Mouse (Mus musculus): Measurements from ENCODE around the gene Osbpl7. TPM values are rescaled to one million over a fixed set of nuclear protein-coding genes. Genes with fewer than 3 reads are reported as not detected.

Osbpl7 gene
- polyA plus RNA-seq, 1 experiment from 2014 or later, result 6.6 TPM

DNA sequence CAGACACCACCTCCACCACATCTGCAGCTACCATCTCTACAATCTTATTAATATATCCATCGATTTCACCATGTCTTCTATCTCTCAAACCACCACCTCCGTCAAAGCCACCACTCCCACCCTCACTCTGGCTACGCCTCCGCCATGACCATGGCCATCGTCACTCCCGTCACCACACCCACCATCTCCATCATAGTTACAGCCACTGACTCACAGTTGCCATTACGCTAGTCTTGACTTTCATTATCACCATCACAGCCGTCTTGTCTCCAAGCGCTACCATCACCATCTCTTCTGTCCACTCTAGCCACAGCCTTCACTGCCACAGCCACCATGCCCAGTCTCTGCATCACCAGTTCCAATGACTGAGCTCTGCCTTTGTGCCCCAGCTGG lies 53.7 kb downstream of the Osbpl7 start:
- DNase-seq (ENCODE audit: low spot score) (no peak), ATAC-seq (replicated peaks; ENCODE audit: low FRiP score, low read depth) (no peak)
- Histone ChIP-seq H3K4me3 (replicated peaks; ENCODE audit: low read depth, low read length) (no peak overlapping the region), H3K36me3 (ENCODE audit: insufficient read depth, low read length) (no peaks in the 10 kb centered on the region), H3K9me3 (replicated peaks; ENCODE audit: low read length) (no peaks in the 10 kb centered on the region), H3K4me2 (ENCODE audit: low read length) (no peak overlapping the region), H3K4me1 (replicated peaks; ENCODE audit: insufficient read depth, low read length) (no peaks in the 10 kb centered on the region), H3K27ac (no peak overlapping the region), H3K27me3 (ENCODE audit: insufficient read depth, low read length) (no peaks in the 10 kb centered on the region), H3K9ac (ENCODE audit: low read depth, low read length) (no peak overlapping the region)
- no peak for TF ChIP-seq CTCF (IDR thresholded peaks at IDR 0.05; ENCODE audit: low read depth)
- WGBS, result 95% methylated on average over 9 of the region's 9 CpGs

DNA sequence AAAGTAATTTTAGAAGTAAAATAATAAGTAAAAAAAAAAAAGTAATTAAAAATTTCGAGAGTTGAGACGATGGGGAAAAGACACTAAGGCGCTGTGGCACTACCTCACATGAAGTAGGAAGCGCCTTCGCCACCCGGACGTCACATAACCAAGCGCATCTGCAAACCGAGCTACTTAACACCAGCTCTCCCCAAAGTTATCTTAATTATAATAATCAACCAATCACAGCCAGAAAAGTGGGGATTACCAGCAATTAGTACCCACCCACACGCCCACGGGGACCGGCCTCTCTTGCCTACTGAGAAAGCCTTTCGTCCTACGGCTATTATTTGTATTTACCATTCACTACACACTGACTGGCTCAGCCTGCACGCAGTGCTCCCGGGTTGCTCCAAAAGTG lies 58.5 kb downstream of the Osbpl7 start:
- Histone ChIP-seq H3K27ac (no peak overlapping the region), H3K27me3 (ENCODE audit: insufficient read depth, low read length) (peaks cover 12% of the 10 kb centered on the region; the same call in 1 of the 2 replicates), H3K4me2 (ENCODE audit: low read length) (no peak overlapping the region), H3K4me1 (replicated peaks; ENCODE audit: insufficient read depth, low read length) (no peaks in the 10 kb centered on the region), H3K36me3 (ENCODE audit: insufficient read depth, low read length) (no peaks in the 10 kb centered on the region), H3K9me3 (replicated peaks; ENCODE audit: low read length) (no peaks in the 10 kb centered on the region), H3K9ac (ENCODE audit: low read depth, low read length) (no peak overlapping the region), H3K4me3 (replicated peaks; ENCODE audit: low read depth, low read length) (no peak overlapping the region)
- no peak for TF ChIP-seq CTCF (IDR thresholded peaks at IDR 0.05; ENCODE audit: low read depth)
- WGBS, result 84% methylated on average over 16 of the region's 16 CpGs
- no peak for DNase-seq (ENCODE audit: low spot score)
- ATAC-seq (replicated peaks; ENCODE audit: low FRiP score, low read depth), result no peak

DNA sequence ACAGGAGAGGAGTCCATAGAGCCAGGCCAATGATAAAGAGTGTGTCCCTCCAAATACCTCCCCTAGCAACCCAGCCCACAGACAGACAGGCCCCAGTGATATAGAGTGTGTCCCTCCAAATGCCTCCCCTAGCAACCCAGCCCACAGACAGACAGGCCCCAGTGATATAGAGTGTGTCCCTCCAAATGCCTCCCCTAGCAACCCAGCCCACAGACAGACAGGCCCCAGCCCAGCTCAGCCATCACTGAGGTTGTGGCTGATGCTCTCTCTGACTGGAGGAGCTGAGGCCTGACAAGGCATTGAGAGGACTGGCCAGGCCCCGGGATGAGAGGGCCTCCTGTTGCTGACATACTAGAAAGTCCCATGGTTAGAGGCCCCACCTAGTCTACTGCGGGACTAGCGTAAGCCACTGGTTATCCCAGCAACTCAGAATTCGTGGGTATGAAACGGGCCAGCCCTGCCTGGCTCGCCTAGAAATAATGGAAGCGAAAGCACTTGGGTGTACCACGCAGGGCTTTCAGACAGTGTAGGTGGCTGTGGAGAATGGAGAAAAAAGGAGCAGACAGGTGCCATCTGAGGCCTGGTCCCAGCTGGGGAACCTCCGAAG lies 62.2 kb downstream of the Osbpl7 start:
- Histone ChIP-seq H3K27ac (no peak overlapping the region), H3K27me3 (ENCODE audit: insufficient read depth, low read length) (peaks cover 34% of the 10 kb centered on the region), H3K36me3 (ENCODE audit: insufficient read depth, low read length) (no peaks in the 10 kb centered on the region), H3K4me3 (replicated peaks; ENCODE audit: low read depth, low read length) (no peak overlapping the region), H3K4me1 (replicated peaks; ENCODE audit: insufficient read depth, low read length) (peaks cover 6% of the 10 kb centered on the region), H3K9ac (ENCODE audit: low read depth, low read length) (no peak overlapping the region), H3K4me2 (ENCODE audit: low read length) (no peak overlapping the region), H3K9me3 (replicated peaks; ENCODE audit: low read length) (no peaks in the 10 kb centered on the region)
- DNase-seq (ENCODE audit: low spot score) (no peak), ATAC-seq (replicated peaks; ENCODE audit: low FRiP score, low read depth) (no peak)
- no peak for TF ChIP-seq CTCF (IDR thresholded peaks at IDR 0.05; ENCODE audit: low read depth)
- 89% methylated on average over 9 of the region's 9 CpGs for WGBS

DNA sequence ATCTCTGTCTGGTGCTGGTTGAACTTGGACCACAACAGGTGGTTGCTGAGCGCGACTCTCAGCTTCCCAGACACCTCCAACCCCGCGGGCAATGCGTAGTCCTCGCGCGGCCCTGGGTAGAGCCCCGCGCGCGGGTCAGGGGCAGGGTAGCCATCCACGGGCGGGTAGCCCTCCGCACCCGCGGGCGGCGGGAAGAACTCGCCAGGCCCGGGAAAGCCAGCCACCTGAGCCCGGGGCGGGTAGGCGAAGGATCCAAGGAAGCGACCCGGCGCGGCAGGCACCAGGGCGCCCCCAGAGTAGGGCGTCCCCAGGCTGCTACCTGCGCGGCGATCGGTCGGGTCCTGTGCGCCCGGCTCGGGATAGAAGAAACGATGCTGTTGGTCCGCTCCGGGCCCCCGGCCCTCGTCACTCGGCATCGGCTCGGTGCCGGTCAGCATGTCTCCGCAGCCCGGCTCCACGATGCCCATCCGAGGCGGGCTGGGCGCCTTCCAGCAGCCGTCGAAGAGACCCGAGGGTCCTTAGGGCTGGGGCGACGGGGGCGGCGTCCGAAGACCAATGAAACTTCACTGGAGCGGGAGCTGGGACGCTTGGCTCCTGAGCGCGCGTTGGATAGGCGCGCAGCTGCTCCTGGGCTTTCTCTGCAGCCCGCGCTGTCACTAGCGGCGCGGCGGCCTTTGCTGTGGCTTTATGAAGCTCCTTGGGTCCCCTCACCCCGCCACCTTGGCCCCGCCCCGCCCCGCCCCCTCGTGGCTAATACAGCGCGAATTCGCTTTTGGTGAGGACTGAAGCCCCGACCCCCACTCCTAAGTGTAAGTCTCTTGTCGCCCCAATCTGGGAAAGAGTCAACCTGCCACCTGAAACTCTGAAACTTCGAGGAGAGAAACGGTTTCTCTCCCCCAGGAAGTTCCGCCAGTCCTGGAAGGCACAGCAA lies 64.5 kb downstream of the Osbpl7 start, which contains the start of gene Tbx21:
Gene Tbx21 (minus strand): TSS at position 661 of the 931 bp plus-strand sequence.
- H3K4me1 ChIP-seq (replicated peaks; ENCODE audit: insufficient read depth, low read length), result peaks cover 6% of the 10 kb centered on the region
- H3K9me3 ChIP-seq (replicated peaks; ENCODE audit: low read length), result no peaks in the 10 kb centered on the region
- H3K36me3 ChIP-seq (ENCODE audit: insufficient read depth, low read length), result no peaks in the 10 kb centered on the region
- peak within 1 kb of the TSS; percentile 59 for H3K4me2 ChIP-seq (ENCODE audit: low read length)
- ATAC-seq (replicated peaks; ENCODE audit: low FRiP score, low read depth) (no peak), DNase-seq (ENCODE audit: low spot score) (no peak)
- TF ChIP-seq CTCF (IDR thresholded peaks at IDR 0.05; ENCODE audit: low read depth), result no peak
- H3K4me3 ChIP-seq (replicated peaks; ENCODE audit: low read depth, low read length), result peak within 1 kb of the TSS; percentile 36
- under 1% methylated on average over 81 of the region's 87 CpGs for WGBS
- no peak within 1 kb of the TSS for H3K9ac ChIP-seq (ENCODE audit: low read depth, low read length)
- H3K27me3 ChIP-seq (ENCODE audit: insufficient read depth, low read length), result peaks cover 34% of the 10 kb centered on the region
- H3K27ac ChIP-seq, result no peak within 1 kb of the TSS

DNA sequence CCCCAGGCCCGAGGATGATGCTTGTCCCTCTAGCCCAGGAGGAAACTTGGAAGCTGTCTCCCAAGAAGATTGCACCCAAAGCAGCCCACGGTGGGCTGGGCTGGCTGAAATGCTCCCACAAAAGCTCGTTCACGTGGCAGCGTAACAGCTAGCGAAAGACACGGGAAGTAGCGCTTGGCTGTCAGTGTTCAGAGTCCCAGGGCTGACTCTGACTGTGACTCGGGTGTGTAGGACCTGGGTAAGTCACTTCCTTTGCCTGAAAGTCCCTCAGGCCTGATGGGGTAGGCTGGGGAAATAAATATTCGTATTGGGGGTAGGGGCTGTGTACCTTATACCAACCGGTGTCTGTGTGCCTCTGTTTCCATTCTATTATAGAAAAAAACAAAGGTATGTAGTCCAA lies 65.4 kb downstream of the Osbpl7 start:
- H3K9ac ChIP-seq (ENCODE audit: low read depth, low read length), result no peak overlapping the region
- H3K4me1 ChIP-seq (replicated peaks; ENCODE audit: insufficient read depth, low read length), result peaks cover 6% of the 10 kb centered on the region
- no peaks in the 10 kb centered on the region for H3K36me3 ChIP-seq (ENCODE audit: insufficient read depth, low read length)
- no peak for TF ChIP-seq CTCF (IDR thresholded peaks at IDR 0.05; ENCODE audit: low read depth)
- WGBS, result 10% methylated on average over 11 of the region's 11 CpGs
- H3K4me3 ChIP-seq (replicated peaks; ENCODE audit: low read depth, low read length), result no peak overlapping the region
- ATAC-seq (replicated peaks; ENCODE audit: low FRiP score, low read depth) (no peak), DNase-seq (ENCODE audit: low spot score) (no peak)
- no peaks in the 10 kb centered on the region for H3K9me3 ChIP-seq (replicated peaks; ENCODE audit: low read length)
- peak overlapping the region; percentile 59; the same call in 1 of the 2 replicates for H3K4me2 ChIP-seq (ENCODE audit: low read length)
- H3K27me3 ChIP-seq (ENCODE audit: insufficient read depth, low read length), result peaks cover 34% of the 10 kb centered on the region
- H3K27ac ChIP-seq, result no peak overlapping the region

Small RNA genes within 50 kb of the gene (microRNA-seq; reads per million reads assigned to microRNA genes)
- not detected for gene Mir8103

Other genes with a start within 250 kb of the Osbpl7 start
- 77.3 and 88.0 TPM in 2 replicates for gene Nfe2l1, start 220.7 kb upstream of the Osbpl7 start, polyA plus RNA-seq (2015; fragmentation: Nextera tagmentation; extraction: Ambion mirVana)
- gene Copz2, start 200.8 kb upstream of the Osbpl7 start, polyA plus RNA-seq (2015; fragmentation: Nextera tagmentation; extraction: Ambion mirVana), result 125 TPM in 2 replicates
- 77.8 and 81.6 TPM in 2 replicates for gene Cdk5rap3, start 134.1 kb upstream of the Osbpl7 start, polyA plus RNA-seq (2015; fragmentation: Nextera tagmentation; extraction: Ambion mirVana)
- gene Prr15l, start 122.5 kb upstream of the Osbpl7 start, polyA plus RNA-seq (2015; fragmentation: Nextera tagmentation; extraction: Ambion mirVana), result 76.5 and 88.2 TPM in 2 replicates
- 31.7 and 33.2 TPM in 2 replicates for gene Pnpo, start 106.6 kb upstream of the Osbpl7 start, polyA plus RNA-seq (2015; fragmentation: Nextera tagmentation; extraction: Ambion mirVana)
- gene Sp2, start 67.7 kb upstream of the Osbpl7 start, polyA plus RNA-seq (2015; fragmentation: Nextera tagmentation; extraction: Ambion mirVana), result 16.3 and 16.4 TPM in 2 replicates
- 1.5 and 2.0 TPM in 2 replicates for gene Sp6, start 37.2 kb upstream of the Osbpl7 start, polyA plus RNA-seq (2015; fragmentation: Nextera tagmentation; extraction: Ambion mirVana)
- gene Scrn2, start 20.7 kb upstream of the Osbpl7 start, polyA plus RNA-seq (2015; fragmentation: Nextera tagmentation; extraction: Ambion mirVana), result 41.6 and 46.6 TPM in 2 replicates
- 1.0 and 1.2 TPM in 2 replicates for gene Lrrc46, start 9.2 kb upstream of the Osbpl7 start, polyA plus RNA-seq (2015; fragmentation: Nextera tagmentation; extraction: Ambion mirVana)
- 71.9 and 79.6 TPM in 2 replicates for gene Mrpl10, start 9.1 kb upstream of the Osbpl7 start, polyA plus RNA-seq (2015; fragmentation: Nextera tagmentation; extraction: Ambion mirVana)
- 0.15 TPM in 1 of 2 replicates, not detected in the other for gene Tbx21, start 64.7 kb downstream of the Osbpl7 start, polyA plus RNA-seq (2015; fragmentation: Nextera tagmentation; extraction: Ambion mirVana)
- gene Tbkbp1, start 100.9 kb downstream of the Osbpl7 start, polyA plus RNA-seq (2015; fragmentation: Nextera tagmentation; extraction: Ambion mirVana), result 4.6 and 5.5 TPM in 2 replicates
- gene Kpnb1, start 137.3 kb downstream of the Osbpl7 start, polyA plus RNA-seq (2015; fragmentation: Nextera tagmentation; extraction: Ambion mirVana), result 34.0 and 35.8 TPM in 2 replicates
- 46.5 TPM in 2 replicates for gene Npepps, start 230.0 kb downstream of the Osbpl7 start, polyA plus RNA-seq (2015; fragmentation: Nextera tagmentation; extraction: Ambion mirVana)